Mouse (Mus musculus) embryonic stem cell, embryonic (primary cell): ENCODE measurements around the gene Slc44a5.

Source experiments
- CTCF ChIA-PET, 4 experiments: fragments of 300-600 bp in 2 of 4; fragments of 350-600 bp in 2 of 4; sonication (Branson Sonifier 250); formaldehyde crosslinking; loops; one replicate each; lab custom pipeline; 2022; ENCODE audit warnings: inconsistent platforms in 2 of 4; lab: Charles Lee
- POLR2A ChIA-PET, 4 experiments: fragments of 300-600 bp in 2 of 4; fragments of 350-600 bp in 2 of 4; sonication (Branson Sonifier 250); formaldehyde crosslinking; loops; one replicate each; lab custom pipeline; 2022; ENCODE audit warnings: antibody characterized with exemption in 4 of 4, inconsistent platforms in 1 of 4; lab: Charles Lee

Slc44a5 gene

DNA sequence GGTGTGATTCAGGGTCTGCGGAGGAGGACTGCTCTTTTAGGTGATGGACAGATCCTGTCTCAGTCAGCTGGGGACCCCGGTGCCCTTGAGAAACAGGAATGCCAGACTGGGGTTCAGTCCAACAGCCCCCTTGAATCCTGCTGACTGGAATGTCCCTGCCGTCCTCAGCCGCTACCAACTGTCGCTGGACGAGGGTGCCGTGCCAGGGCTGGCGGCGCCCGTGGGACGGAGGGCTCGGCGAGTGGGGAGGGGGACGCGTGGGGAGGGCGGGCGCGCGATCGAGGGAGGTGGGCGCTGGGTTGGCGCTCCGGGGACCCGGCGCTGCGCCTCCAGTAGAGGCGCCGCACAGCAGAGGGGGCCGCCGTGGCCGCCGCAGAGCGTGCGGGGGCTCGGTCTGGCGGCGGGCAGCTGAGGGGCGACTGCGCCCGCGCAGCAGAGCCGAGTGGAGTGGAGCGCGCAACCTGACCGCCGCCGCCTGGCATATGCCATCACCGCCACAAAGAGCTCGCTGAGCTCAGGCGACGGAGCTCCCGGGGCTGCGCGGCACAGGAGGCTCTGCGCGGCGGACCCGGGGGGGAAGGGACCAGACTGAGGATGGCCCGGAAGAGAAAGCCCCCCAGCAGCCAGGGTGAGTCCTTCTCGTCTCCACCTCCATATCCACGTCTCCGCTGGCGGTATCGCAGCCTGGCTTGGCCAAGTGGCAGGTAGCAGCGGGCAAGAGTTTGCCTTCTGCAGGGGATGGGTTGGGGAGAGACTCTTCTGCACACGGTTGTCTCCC, at the start of gene Slc44a5:
Gene Slc44a5, plus strand, starts transcription at position 266 of the 778 bp plus-strand sequence.
- ChIA-PET CTCF (interaction anchor here in 3 of 4 experiments (0.7 to 2.1 kb wide), 7 partner anchors 11 to 253 kb away, joined by 3 to 5 read pairs (median 3); no protein-coding TSS in a partner anchor), POLR2A (interaction anchor here in 2 of 4 experiments (0.9 to 1.7 kb wide), 5 partner anchors 10 to 604 kb away, joined by 3 to 6 read pairs (median 3); partner anchors contain the start of gene Rabggtb (in 1 of the 2))

DNA sequence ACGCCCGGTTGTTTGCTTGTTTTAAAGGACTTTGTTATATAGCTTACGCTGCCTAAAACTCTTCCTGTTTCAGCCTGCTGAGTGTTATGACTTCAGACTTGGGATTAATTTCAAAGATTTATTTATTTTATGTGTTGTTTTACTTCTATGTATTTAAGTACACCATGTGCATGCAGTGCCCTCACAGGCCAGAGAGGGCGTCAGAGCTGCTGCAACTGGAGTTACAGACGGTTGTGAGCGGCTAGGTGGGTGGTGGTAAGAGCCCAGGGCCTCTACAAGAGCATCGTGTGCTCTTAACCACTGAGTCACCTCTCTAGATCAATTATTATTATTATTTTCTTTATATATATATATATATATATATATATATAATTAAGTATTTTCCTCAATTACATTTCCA, 46.9 kb upstream of the Slc44a5 start:
- ChIA-PET CTCF (no interaction called here), POLR2A (interaction anchor here in 3 of 4 experiments (0.9 to 39.1 kb wide), 10 partner anchors 9 to 18 kb away, joined by 3 to 945 read pairs (median 6); partner anchors contain the start of genes Rabggtb (in 3 of the 3), Acadm (in 2 of the 3) and Msh4 (in 1 of the 3))

DNA sequence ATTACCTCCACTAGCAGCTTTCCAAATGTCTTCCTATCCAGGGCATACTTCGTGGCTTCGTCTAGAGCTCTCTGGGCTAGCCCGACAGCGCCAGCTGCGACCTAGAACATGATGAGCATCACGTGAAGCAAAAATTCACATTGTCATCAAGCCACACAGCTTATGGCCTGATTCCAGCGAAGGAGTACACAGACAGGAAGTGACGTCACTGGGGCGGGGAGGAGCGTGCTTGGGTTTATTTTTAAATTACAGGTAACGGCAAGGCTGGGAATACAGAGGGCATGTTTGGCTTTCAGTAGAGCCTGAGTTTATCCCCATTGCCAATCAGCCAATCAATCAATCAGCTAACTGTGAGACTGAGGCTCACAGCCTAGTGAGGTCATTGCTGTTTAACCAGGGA, 43.7 kb upstream of the Slc44a5 start:
- CTCF ChIA-PET: interaction anchor here in 2 of 4 experiments (1.2 to 1.7 kb wide), 2 partner anchors 11 to 25 kb away, joined by 3 to 4 read pairs; no protein-coding TSS in a partner anchor
- POLR2A ChIA-PET: interaction anchor here in 3 of 4 experiments (1.1 to 39.1 kb wide), 7 partner anchors 10 to 17 kb away, joined by 4 to 945 read pairs (median 12); partner anchors contain the start of genes Rabggtb (in 3 of the 3), Acadm (in 1 of the 3) and Msh4 (in 1 of the 3)

- CTCF ChIA-PET: no interaction called here
- POLR2A ChIA-PET: interaction anchor here in 2 of 4 experiments (1.0 to 39.1 kb wide), 5 partner anchors 9 to 26 kb away, joined by 3 to 945 read pairs (median 11); partner anchors contain the start of genes Msh4 (in 2 of the 2), Rabggtb (in 2 of the 2) and Acadm (in 1 of the 2)
Observed at GRCm38 (mm10) chr3:153932461-153932860, 40.8 kb upstream of the Slc44a5 start.

GRCm38 (mm10) chr3:153935878-153936277, 37.4 kb upstream of the Slc44a5 start:
- CTCF ChIA-PET: interaction anchor here in 1 of 4 experiments (0.5 kb wide), 1 partner anchor 10 kb away, joined by 4 read pairs; no protein-coding TSS in a partner anchor

GRCm38 (mm10) chr3:153937116-153937810, 36.0 kb upstream of the Slc44a5 start:
- ChIA-PET CTCF (interaction anchor here in 2 of 4 experiments (0.6 kb wide), 2 partner anchors 70 to 904 kb away, joined by 3 to 7 read pairs; no protein-coding TSS in a partner anchor), POLR2A (interaction anchor here (0.5 to 39.1 kb wide), 29 partner anchors 8 to 1136 kb away, joined by 3 to 945 read pairs (median 4); partner anchors contain the start of genes Rabggtb (in 4 of the 4), Msh4 (in 3 of the 4) and Acadm (in 1 of the 4))

More at GRCm38 (mm10) chr3:153935878-153936277, 37.4 kb upstream of the Slc44a5 start:
- POLR2A ChIA-PET: interaction anchor here in 3 of 4 experiments (0.8 to 39.1 kb wide), 9 partner anchors 9 to 31 kb away, joined by 3 to 945 read pairs (median 11); partner anchors contain the start of genes Rabggtb (in 3 of the 3), Acadm (in 2 of the 3) and Msh4 (in 1 of the 3)

DNA sequence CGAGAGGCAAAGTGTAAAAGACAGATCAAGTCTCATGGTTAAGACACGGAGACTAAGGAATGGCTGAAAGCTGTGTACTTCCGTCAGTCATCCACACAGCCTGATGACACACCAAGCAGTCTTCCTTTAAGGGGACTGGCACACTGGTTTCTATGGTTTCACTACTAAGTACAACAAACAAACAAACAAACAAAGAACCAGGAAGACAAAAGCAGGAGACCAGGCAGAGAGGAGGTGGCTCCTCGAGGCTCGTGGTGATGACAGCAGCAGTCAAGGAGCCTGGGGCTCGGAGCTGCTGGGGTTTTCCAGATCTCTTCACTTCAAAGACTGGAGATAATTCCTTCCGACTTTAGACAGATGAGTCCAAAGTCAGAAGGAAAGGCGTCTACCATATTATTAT, 33.2 kb upstream of the Slc44a5 start:
- ChIA-PET CTCF (interaction anchor here in 2 of 4 experiments (0.6 to 0.9 kb wide), 2 partner anchors 11 to 282 kb away, joined by 3 read pairs; no protein-coding TSS in a partner anchor), POLR2A (interaction anchor here (0.6 to 39.1 kb wide), 17 partner anchors 9 to 253 kb away, joined by 3 to 945 read pairs (median 8); partner anchors contain the start of genes Rabggtb (in 4 of the 4) and Msh4 (in 2 of the 4))

DNA sequence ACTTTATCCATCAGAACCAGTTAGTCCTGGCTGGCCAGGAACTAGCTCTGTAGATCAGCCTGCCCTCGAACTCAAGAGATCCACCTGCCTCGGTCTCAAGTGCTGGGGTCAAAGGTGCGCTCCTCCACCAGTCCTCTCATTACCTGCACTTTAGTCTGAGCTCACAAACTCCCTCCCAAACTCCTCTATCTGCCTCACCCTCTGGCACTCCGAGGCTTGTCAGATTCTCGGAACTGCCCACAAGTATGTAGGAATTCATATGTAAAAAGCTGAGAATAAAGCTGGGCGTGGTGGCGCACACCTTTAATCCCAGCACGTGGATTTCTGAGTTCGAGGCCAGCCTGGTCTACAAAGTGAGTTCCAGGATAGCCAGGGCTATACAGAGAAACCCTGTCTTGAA, 32.8 kb upstream of the Slc44a5 start:
- ChIA-PET POLR2A (interaction anchor here (0.6 to 39.1 kb wide), 20 partner anchors 10 to 252 kb away, joined by 3 to 945 read pairs (median 6); partner anchors contain the start of genes Rabggtb (in 4 of the 4) and Msh4 (in 2 of the 4)), CTCF (interaction anchor here in 2 of 4 experiments (0.6 to 1.2 kb wide), 4 partner anchors 12 to 282 kb away, joined by 3 to 4 read pairs (median 3); no protein-coding TSS in a partner anchor)

DNA sequence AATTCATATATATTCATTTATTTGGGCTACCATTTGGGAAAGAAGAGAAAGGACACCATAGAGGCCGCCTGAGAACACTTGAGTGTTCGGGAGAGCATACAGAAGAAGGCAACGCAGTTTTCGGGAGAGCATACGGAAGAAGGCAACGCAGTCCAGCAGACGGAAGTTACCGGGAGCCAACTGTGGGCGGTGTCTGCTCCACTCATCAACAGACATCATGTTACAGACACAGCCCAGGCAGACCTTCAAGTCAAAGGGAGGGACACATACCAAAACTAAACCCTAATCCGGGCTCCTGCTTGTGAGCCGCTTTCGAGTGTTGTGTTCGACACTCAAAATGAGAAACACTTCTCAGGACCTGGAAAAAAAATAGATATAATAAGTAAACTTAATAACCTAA, 31.6 kb upstream of the Slc44a5 start:
- CTCF ChIA-PET: interaction anchor here in 3 of 4 experiments (0.6 to 1.2 kb wide), 3 partner anchors 18 to 55 kb away, joined by 3 to 4 read pairs (median 3); no protein-coding TSS in a partner anchor
- POLR2A ChIA-PET: interaction anchor here in 3 of 4 experiments (0.6 to 39.1 kb wide), 13 partner anchors 11 to 251 kb away, joined by 3 to 945 read pairs (median 8); partner anchors contain the start of genes Rabggtb (in 3 of the 3) and Msh4 (in 2 of the 3)

DNA sequence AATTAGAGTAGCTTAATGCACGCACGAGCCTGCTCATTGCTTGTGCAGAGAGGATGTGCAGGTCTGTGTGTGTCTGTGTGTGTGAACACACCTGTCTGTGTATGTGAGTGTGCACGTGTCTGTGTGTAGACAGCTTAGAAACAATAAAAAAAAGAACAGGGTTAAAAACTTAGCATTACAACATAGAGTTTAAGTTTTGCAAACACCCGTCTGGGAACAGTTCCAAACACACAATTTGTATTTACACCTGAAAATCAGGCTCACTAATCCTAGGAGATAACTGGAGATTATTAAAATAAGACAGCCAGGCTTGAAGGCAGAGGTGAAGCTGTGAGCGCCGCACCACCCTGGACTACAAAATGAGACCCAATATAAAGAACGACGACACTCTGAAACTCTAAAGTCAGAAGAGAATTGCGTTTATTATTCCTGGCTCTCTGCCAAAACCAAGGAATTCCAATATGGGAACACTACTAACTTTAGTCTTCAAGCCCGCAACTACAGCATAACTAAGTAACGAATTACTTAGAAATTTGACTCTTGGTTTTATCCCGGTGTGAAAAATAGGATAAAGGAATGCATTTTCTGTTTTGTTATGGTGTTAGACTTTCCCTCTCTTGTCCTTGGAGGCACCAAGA, 30.1 kb upstream of the Slc44a5 start:
- ChIA-PET CTCF (no interaction called here), POLR2A (interaction anchor here (0.5 to 39.1 kb wide), 18 partner anchors 8 to 701 kb away, joined by 3 to 945 read pairs (median 6); partner anchors contain the start of genes Rabggtb (in 4 of the 4) and Msh4 (in 2 of the 4))

DNA sequence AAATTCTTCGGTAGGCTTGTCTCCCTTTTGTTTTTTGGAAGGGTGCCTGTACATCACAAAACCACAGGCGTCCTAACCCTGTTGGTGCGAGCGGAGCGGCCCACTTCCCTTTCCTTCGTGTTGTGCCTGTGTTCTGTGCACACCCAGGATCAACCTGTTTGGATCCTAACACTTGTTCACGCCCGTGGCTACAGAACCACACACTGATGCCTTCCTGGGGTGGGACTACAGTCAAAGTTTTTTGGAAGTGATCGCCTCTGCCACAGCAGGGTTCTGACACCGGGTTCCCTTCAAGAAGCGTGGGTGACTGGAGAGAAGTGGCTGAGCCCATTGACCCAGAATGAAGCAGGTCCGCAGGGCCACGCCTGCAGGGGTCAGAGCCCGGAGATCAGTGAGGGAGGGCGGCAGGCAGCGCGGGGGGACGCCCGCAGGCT, 29.3 kb upstream of the Slc44a5 start:
- CTCF ChIA-PET: interaction anchor here in 1 of 4 experiments (1.0 to 1.7 kb wide), 3 partner anchors 16 to 40 kb away, joined by 3 to 8 read pairs (median 5); no protein-coding TSS in a partner anchor
- POLR2A ChIA-PET: interaction anchor here (0.5 to 39.1 kb wide), 38 partner anchors 8 to 771 kb away, joined by 3 to 945 read pairs (median 6); partner anchors contain the start of genes Rabggtb (in 4 of the 4), Msh4 (in 3 of the 4), Cryz (in 2 of the 4) and Tyw3 (in 2 of the 4)

DNA sequence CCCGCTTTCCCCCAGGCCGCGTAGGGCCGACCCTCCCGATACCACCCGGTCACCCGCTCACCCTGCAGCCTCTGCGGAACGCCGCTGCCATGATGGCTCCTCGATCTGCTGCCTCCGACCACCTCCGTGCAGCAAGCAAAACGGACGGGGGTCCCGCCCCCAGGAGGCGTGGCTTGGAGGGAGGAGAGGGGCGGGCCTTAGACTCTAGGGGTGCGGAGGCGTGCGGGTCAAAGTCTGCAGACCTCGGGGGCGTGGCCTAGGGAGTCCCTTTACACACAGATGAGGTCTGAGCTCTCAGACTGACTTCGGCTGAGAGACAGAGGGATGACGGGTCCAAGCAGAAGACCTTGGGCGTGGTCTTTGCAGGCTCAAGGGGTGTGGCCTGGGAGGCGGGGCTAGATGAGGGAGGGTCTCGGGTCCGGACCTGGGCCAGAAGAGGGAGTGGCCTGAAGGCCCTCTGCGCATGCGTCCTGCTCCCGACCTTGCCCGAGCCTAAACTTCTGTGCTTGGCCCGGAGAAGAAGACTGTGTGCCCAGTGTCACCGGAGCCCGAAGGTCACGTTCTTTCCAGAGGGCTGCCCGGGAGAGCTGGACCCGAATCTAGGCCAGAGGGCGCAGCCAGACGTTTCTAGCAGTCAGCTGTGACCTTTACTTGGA, 28.8 kb upstream of the Slc44a5 start, which contains the start of gene Acadm:
Gene Acadm, minus strand, starts transcription at position 298 of the 656 bp plus-strand sequence.
- POLR2A ChIA-PET: interaction anchor here (0.5 to 39.1 kb wide), 46 partner anchors 9 to 858 kb away, joined by 3 to 945 read pairs (median 4); partner anchors contain the start of genes Rabggtb (in 4 of the 4), Msh4 (in 3 of the 4), Cryz (in 2 of the 4) and Tyw3 (in 2 of the 4)

GRCm38 (mm10) chr3:153947271-153947670, 26.0 kb upstream of the Slc44a5 start:
- POLR2A ChIA-PET: interaction anchor here in 3 of 4 experiments (0.5 to 39.1 kb wide), 4 partner anchors 34 to 1279 kb away, joined by 4 to 945 read pairs (median 6); partner anchors contain the start of genes Rabggtb (in 2 of the 3), Ak5 (in 1 of the 3) and Msh4 (in 1 of the 3)

More for the DNA sequence above, 28.8 kb upstream of the Slc44a5 start, which contains the start of gene Acadm:
- CTCF ChIA-PET: interaction anchor here in 2 of 4 experiments (0.6 to 1.9 kb wide), 5 partner anchors 15 to 40 kb away, joined by 3 to 8 read pairs (median 5); partner anchors contain the start of gene Rabggtb (in 1 of the 2)

DNA sequence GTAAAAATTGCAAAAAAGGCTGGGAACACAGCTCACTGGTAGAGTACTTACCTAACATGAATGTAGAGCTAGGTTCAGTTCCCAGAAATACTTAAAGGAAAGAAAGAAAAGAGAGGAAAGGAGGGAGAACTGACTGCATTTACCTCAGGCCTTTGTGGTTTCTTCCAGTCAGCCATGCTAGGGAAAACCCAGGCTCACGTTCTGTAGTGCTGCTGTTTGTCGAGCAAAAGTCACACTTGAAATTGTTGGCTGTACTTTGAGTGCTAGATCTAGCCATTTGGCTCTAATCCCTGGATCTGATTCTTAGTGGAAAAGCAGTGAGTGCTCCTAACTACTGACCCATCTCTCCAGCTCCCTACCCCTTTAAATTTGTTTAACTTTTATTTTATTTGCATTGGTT, 25.1 kb upstream of the Slc44a5 start:
- CTCF ChIA-PET: no interaction called here
- POLR2A ChIA-PET: interaction anchor here in 3 of 4 experiments (0.6 to 39.1 kb wide), 4 partner anchors 13 to 333 kb away, joined by 3 to 945 read pairs (median 5); partner anchors contain the start of genes Rabggtb (in 2 of the 3) and Msh4 (in 1 of the 3)

More at GRCm38 (mm10) chr3:153947271-153947670, 26.0 kb upstream of the Slc44a5 start:
- CTCF ChIA-PET: interaction anchor here in 2 of 4 experiments (0.6 kb wide), 2 partner anchors 253 to 275 kb away, joined by 3 to 4 read pairs; no protein-coding TSS in a partner anchor

- ChIA-PET POLR2A (interaction anchor here in 2 of 4 experiments (0.7 to 2.6 kb wide), 3 partner anchors 9 to 45 kb away, joined by 4 to 9 read pairs (median 5); partner anchors contain the start of gene Rabggtb (in 1 of the 2)), CTCF (interaction anchor here in 3 of 4 experiments (0.5 to 1.3 kb wide), 4 partner anchors 65 to 576 kb away, joined by 3 to 7 read pairs (median 4); no protein-coding TSS in a partner anchor)
Observed at GRCm38 (mm10) chr3:153957916-153958315, 15.3 kb upstream of the Slc44a5 start.
